Mouse (Mus musculus) cerebellum, adult 9-10 months (tissue): ENCODE data around the gene Kcnq1.
A peak's percentile ranks its signal among the peaks of the same experiment; 100 is the strongest.

Experiments used
- DNase-seq: peaks from one replicate; pipeline ENCODE4 v3.0.0; 2022

Gene Kcnq1

DNA sequence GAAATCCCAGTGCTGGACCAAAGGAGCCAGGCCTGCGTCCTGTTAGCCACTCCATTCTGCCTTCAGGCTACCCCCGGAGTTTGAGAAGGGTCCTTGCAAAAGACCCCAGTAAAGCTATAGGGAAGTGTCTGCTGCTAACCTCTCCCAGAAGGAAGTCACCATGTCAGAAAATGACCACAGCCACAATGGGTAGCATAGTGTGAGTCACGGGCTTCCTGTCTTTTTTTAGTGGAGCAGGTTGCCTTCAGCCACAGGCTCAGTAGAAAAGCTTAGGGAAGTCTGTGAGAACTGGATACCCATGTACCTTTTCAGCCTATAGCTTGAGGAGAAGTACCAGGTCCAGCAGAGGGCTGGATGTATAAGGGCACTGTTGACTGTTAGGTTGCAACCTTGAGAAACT lies 267.1 kb downstream of the Kcnq1 start:
- DNase-seq = no peak

DNA sequence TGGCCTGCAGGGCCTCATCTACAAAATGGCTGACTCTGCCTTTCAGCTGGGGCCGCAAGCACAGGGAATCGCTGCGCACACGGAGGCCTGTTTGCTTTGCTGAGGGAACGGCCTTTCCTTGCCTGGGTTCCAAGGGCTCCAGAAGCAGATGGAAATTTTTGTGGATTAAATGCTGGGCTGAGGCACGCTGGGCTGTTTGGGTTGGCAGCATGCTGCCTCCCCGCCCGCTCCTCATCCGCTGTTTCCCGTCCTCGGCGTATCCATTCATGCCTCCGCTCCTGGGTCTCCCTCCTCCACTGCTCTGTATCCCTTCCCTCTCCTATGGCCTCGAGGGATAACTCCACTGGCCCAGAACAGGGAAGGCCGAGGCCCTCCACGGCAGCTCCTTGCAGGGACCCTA lies 269.8 kb downstream of the Kcnq1 start:
- DNase-seq = no peak

DNA sequence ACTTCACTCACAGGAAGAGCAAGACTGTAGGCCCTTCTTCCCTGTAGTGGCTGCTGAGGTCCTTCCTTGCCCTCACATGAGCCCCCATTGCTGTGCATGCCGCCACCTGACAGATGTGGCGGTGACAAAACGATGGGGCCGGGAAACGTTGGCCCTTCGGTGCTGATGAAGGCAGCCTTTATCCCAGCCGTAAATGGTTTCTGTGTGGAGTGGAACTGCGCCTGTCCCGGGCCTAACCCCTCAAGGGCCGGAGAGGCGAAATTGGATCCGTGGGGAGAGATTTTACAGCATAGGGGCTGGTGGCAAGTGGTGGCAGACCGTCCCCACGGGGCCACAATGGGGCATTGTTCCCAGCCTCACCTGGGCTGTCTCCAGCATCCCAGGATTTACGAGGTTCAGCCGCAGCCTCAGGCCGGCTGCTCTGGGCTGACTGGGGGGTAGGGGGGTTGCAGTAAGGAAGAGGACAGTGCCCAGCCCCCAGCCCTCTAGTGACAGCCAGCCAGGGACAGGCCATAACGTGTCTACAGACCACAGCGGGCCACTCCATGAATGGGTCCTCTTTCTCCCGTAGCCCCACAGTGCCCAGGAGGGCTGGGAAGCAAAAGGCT lies 274.4 kb downstream of the Kcnq1 start:
- DNase-seq = no peak

DNA sequence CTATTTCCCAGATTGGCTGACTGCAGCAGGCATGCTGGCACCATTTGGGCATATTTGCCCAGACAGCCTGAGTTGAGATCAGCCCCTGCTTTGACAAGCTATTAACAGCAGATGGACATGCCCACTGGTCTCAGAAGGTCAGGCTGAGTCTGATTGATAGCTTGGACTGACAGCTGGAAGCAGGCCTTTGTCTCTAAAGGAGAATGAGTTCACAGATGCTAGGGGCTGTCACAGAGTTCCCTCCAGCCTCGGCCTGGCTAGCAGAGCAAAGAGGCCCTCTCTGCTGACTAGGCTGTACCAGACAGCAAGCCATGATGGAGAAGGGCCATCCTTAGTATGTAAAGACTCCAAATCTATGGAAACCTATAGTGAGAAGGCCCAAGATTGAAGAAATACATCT lies 280.5 kb downstream of the Kcnq1 start:
- no peak for DNase-seq

DNA sequence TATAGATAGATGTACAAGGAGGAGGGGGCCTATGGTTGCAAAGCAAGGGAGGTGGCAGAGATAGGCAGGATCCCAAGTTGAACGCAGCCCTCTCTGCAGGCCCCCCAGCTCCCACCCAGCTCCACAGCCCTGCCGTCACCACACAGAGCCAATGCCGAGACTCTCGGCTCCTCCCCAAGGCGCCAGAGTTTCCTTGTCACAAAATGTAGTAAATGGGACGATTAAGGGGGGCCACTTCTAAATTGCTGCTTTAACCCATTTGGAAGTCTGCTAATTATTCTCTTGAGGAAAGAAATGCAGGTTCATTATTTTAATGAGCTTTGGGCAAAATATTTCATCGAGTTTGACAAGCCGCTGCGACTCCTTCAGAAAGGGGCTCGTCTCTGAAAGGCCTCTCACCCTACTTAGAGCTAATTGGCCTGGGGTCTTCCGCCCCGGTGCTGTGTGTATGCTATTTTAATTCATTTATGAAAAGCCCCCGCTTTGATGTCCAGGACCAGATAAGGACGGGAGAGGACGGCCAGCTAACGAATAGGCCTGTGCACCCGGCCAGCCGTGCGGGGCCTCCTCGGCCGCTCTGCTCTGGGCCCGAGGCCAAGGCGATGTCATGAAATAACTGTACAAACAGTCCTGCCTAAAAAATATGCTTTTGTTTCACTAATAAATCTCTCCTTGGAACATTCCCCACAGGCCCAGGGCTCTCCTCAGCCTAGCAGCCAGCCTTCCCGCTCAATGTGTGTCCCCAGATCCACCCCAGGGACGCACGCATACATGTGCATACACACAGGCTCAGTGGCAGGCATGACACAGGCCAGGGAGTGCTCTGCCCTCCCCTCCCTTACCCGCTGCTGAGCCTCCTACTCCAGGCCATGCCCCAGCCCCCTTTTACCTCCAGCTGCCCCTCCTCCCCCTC lies 282.9 kb downstream of the Kcnq1 start:
- peak; percentile 6 for DNase-seq

DNA sequence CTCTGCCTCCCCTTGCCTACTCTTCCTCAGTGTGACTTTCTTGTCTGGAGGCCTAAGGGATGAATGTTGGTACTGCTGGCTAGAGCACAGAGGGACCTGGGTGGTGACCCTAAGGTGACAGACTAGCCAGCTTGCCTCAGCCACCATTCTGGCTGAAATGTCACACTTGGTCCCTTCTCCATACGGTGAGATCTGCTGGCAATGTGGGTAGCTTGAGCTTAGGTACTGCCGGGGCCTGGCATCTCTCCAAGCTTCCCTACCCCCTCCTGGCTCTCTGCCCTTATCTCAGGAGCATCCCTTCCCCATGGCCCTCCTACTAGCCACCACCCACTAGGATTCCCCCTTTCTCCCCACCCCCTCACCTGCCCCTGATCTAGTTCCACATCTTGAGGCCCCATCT lies 283.7 kb downstream of the Kcnq1 start:
- peak; percentile 24 for DNase-seq

DNA sequence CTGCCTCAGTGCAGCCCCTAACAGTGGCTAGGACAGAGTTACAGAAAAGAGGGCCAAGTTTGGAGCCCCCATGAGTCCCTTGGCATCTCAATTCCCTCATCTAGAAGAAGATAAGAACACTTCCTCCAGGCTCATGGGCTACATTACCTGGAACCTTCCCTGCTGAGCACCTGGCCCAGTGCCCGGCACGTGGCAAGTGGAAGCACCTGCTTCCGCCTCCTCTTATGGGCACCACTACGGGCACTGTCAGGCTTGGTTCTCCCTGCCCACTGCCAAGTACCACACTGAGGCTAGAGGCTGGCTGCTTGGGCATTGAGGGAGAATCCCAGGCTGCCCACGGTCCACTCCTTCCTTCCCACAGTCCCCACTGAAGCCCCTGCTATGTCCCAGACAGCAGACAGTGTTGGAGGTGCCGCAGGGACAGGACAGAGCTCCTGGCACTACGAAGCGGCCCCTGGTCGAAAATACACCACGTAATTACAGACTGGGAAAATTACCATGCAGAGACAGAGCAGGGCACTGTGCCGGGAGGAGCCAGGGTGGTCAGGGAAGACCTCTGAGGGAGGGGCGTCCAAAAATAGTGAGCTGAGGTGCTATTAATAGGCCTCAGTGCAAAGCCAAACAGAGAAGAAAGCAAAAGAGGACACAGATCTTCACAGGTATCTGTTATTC lies 284.3 kb downstream of the Kcnq1 start:
- peak; percentile 53 for DNase-seq

DNA sequence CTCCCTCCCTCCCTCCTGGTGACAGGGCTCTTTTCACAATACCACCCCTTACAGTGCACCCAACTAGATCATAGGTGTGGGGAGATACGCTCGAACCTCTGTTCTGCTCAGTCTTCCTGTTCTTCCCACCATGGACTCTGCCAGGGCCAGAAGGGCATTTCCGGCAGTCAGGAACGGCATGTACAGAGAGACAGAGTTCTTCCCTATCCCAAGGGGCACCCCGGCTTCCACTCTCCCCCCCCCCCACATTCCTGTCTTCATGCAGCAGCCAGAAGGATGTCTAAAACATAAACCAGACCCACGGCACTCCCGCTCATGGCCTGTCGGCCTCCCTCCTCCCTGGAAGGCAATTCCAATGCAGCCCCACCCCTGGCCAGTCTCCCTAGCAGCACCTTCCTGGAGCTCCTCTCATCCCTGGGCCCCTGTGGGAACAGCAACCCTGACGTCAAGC lies 289.0 kb downstream of the Kcnq1 start:
- DNase-seq = no peak

DNA sequence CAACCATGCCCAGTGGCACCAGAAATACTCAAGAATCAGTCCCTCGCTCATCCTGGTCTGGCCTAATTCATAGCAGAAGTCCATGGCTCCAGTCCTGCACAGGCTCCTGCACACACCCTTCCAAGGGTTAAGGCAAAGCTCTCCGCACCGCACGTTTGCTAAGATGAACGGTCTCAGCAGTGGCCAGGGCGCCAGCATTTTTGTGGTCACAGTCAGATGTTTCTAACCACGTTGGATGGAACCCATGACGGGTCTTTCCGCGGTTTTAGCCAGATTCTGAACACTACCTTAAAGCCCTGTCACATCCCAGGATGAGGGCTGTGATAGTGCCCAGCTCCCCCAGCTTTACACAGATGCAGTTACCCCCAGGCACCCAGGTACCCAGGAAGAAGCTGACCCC lies 293.6 kb downstream of the Kcnq1 start:
- DNase-seq = no peak

DNA sequence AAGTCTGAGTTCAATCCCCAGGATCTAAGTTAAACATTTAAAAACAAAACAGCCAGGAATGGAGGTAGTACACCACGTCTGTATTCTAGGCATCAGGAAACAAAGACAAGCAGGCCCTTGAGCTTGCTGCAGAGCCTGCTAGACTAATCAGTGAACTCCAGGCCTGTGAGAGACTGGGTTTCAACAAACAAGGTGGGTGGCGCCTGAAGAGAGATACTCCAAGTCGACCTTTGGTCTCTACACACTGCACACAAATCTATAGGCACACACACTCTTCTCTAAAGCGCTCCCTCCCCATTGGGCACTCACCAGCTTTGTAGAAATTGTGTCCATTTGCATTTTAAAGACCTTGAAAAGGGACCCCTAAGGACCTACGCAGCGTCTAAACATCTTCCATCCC lies 294.4 kb downstream of the Kcnq1 start:
- no peak for DNase-seq

DNA sequence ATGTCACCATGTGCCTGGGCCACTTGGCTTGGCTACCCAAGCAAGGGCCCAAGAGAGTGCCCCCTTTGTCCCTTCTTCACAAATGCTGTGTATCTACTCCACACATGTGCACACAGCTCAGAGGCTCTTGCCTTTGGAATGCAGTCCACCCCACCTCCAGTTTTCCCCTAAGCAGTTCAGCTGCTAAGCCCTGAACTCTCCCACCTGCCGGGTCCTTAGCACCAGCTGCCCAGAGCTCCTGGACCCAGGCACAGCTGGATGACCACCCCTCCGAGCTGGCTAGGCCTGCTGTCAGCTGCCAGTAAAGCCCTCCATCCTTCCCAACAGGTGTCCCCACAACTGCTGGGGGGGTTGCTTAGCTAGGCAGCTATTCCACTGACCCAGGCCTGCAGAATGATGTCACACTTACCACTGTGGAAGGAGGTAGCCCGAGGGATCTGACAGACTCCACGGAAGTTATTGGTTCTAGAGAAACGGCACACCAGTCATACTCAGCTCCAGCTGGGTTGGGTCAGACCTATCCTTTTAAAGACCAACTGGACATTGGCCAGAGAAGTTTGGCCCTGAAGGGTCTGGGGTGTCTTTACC lies 295.4 kb downstream of the Kcnq1 start:
- no peak for DNase-seq

DNA sequence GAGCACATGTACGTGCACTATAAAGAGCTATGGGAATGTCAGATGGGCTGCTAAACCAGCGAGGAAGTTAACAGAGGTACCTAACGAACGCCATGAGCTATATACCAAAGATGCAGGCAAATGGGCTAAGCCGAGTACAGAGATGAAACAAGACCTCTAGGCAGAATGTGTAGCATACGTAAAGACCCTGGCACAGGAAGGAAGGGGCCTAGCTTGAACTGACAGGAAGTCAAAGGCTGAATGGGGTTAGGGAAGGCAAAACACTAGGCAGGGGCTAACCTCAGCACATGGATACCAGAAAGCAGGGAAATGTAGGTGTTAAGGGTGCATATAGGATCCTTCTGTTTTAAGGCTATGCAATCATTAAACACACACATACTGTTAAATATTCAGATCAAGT lies 298.1 kb downstream of the Kcnq1 start:
- DNase-seq = no peak

DNA sequence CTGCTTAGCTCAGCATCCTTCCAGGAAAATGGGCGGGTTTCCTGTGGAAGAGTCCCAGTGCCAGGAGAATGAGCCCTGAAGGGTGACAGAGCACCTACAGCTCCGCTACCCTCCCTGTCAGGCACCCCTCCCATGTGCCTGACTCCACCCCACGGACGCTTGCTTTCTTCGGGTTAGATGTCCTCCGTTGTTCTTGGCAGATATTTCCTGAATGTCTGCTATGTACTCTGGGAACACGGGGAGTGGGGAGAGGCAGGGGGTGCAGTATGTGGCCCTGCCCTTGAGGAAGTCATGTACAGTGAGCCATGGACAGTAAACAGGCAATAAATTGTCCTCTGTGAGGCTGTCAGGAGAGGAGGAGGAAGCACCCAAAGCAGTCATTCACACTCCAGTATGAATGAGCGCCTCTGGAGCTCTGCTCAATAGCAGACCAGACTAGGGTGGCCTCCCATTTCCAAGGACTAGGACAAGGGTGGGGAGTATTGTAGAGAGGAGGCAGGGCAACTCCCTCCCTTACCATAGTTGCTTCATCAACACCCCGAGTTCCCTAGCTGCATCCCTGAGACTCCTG lies 301.9 kb downstream of the Kcnq1 start:
- no peak for DNase-seq

DNA sequence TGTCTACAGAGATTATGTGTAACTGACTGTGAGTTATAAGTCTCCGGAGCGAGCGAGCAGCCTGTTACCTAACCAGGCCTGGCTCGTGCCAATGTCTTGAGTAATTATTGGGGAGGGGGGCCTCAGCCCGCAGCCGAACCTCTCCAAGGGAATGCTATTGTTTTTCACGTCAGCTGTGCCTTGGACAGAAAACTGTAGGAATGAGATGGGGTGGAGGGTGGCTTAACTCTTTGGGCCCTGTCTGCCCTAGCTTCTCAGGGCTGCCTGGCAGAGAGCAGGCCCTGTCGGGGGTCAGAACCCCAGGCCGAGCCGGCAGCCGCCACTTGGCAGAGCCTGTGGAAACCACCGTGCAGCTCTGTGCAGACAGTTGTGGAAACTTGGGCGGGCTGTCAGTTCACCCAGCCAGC lies 302.5 kb downstream of the Kcnq1 start:
- DNase-seq = no peak

DNA sequence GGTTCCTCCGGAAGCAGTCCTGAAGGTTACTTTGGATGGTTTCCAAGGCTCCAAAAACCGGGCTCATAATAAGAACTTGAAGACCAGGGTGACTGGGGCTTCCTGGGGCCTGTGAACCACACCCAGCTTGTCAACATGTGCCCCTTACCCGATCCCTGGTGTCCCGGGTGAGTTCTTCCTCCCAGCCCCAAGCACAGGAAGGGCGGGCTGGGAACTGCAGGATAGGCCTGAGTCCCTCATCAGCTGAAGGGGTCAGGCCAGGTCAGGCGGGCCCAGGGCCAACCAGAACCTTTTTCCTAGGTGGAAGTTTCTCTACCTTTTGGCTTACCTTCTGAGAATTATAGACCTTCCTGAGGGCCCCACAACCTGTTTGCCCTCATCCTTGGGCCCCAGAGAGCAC lies 306.4 kb downstream of the Kcnq1 start:
- no peak for DNase-seq

DNA sequence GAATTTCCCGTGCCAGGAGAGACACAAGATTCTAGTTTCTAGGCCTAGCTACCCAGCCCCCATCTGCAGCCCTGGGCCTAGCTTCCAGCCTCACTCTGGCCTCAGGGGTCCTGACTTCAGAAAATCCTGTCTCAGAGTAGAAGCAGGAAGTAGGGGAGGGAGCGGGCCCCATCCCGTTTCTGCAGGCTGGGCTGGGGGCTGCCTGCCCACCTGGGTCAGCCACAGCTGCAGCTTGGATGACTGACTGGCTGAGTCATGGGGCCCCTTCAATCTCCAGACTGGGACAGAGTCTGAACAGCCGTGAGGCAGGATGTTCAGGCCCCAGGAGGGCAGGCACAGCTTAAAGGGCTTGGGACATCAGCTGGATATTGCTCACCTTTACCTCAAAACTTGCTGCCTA lies 308.9 kb downstream of the Kcnq1 start:
- DNase-seq = no peak

DNA sequence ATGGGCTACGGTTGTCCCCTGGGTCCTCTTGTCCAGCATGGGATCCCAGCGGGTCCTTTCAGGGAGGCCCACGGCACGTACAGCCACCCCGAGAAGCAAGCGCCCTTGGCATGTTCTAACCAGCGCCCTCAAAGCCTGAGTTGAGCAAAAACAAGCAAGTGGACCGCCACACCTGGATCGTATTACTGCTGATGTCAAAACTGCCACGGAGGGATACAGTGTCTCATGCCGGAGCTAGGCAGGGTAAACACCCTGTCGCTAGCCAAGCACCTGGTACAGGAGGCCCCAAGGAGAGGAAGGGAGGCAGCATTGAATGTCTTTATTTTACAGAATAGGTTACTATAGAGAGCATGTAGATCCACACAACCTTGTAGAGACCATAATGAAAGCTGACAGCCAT lies 310.2 kb downstream of the Kcnq1 start:
- no peak for DNase-seq

DNA sequence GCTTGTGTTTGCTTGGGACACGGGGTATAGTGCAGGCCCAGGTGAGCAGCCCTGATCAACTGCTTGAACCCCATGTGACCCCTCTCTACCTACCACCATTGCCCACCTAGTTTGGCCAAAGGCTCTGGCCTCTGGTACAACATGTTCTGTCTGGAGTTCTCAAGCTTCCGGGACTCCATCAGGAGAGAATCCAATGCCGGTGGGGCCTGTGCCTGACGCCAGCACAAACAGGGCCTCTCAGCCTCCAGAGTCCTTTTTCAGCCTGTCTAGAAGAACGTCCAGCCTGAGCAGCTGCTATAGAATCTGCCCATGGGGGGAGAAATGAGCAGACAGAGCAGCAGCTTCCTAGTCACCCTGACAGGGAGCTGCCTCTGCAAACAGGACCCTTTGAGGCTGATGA lies 311.7 kb downstream of the Kcnq1 start:
- DNase-seq = no peak

DNA sequence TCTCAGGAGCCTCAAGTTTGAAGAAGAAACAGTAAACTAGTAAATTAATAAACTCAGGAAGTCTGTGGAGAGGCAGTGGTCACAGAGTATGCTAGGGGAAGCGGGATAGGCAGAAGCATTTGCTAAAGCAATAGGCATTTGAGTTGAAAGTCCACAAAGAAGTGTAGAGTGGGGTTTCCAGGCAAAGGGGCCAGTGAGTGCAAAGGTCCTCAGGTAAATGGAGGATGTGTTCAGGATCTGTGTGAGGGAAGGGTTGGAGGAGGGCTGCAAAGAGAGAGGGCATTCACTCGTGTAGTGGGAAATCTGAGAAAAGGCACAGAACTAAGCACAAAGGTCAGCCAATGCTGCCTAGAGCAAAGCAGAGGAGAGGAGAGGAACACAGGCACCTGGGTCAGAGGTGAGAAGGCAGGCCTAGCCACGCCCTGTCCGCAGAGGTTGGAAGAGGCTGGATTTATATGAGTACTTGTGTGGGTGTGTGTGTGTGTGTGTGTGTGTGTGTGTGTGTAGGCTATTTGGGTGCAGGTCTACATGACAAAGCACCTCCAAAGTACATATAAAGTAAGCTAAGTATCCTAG lies 313.5 kb downstream of the Kcnq1 start:
- DNase-seq = no peak

DNA sequence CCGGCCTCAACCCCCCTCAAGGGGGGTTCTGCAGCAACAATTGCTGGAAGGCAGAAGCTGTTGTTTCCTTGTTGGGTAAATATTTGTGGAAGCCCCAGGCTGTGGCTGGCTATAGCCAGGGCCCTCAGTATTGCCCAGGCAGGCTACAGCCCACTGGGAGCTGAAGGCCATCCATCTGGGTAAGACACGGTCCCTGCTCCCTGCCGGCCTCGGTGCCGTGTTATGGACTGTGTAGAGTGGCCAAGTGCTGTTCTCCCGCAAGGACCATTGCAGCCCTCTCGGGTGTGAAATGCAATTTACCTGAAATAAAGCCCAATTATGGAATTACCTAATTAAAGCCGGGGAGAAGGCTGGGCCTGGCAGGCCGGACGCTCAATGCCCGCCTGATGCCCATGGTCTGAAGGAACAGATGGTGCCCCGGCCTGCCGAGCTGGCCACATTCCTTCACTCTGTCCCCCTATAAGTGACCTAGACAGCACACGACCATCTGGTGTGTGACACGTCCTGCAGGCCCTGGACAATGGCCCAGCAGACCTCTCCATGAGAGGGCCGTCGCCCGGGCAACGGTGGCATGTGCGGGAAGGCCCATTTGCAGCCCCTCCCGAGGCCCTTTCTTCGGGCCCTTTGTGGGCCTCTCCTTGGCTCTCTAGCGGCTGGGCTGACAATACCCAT lies 322.1 kb downstream of the Kcnq1 start:
- DNase-seq = peak; percentile 98

DNA sequence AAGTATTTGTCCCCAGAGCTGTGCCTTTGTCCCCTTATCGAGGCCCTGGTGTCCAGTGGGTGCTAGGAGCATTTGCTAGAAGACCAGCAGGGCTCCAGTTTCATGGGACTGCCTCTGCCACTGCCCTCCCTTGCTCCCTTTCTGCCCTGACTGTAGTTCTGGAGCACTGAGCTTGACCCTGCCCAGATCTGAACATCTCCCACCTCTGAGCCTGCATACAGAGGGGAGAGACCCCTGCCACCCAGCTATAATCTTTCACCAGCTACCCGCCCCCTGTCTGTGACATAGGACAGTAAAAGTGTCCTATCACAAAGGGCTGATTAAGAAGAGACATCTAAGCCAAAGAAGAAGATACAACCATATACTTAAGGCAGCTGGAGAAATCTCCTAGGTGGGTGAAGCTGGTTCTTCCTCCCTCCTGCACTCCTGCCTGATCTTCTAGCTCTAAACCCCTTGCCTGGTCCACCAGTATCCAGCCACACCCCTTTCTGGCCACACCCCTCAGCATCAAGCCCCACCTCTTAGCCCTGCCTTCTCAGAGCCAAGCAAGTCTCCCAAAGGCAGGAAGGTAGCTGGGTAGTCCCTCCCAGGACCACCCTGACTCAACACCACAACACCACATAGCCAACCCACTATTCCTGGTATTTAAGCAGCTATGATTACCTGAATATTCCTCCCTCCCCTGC lies 322.8 kb downstream of the Kcnq1 start:
- DNase-seq = peak; percentile 62

DNA sequence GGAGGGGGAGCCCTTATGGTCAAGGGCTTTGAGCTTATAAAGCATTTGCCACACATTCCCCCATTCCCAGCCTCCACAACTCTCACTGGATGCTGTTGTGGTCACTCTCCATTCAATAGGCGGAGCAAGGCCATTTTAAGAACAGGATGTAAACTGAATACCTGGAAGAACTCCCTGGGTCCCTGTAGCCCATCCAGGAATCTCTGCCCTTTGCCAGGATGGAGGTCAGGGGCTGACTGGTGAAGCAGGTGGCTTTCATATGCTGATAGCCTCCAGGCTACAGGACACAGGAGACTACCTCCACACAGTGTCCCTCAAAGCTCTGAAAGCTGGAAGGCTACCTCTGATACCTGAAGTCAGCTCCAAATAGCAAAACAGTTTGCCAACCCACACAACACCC lies 326.5 kb downstream of the Kcnq1 start:
- DNase-seq = no peak
